Mouse (Mus musculus): ENCODE measurements around the gene Med12l.
A peak's percentile ranks its signal among the peaks of the same experiment; 100 is the strongest.
"Not testable (repeated sequence)": the region's sequence is repeated elsewhere in the genome, so short reads cannot be mapped to it uniquely, and the experiment has no call there.

The Med12l gene

GRCm38 (mm10) chr3:59021236-59021635, 15.6 kb downstream of the Med12l start:
- peak; percentile 71 for ATAC-seq (ENCODE audit: insufficient number of reproducible peaks, low FRiP score, low TSS enrichment)

- ATAC-seq (ENCODE audit: insufficient number of reproducible peaks, low FRiP score, low TSS enrichment), result no peak
Measured at GRCm38 (mm10) chr3:59022251-59022650, 16.6 kb downstream of the Med12l start.

- no peak for ATAC-seq (ENCODE audit: insufficient number of reproducible peaks, low FRiP score, low TSS enrichment)
Measured at GRCm38 (mm10) chr3:59022971-59023370, 17.3 kb downstream of the Med12l start.

DNA sequence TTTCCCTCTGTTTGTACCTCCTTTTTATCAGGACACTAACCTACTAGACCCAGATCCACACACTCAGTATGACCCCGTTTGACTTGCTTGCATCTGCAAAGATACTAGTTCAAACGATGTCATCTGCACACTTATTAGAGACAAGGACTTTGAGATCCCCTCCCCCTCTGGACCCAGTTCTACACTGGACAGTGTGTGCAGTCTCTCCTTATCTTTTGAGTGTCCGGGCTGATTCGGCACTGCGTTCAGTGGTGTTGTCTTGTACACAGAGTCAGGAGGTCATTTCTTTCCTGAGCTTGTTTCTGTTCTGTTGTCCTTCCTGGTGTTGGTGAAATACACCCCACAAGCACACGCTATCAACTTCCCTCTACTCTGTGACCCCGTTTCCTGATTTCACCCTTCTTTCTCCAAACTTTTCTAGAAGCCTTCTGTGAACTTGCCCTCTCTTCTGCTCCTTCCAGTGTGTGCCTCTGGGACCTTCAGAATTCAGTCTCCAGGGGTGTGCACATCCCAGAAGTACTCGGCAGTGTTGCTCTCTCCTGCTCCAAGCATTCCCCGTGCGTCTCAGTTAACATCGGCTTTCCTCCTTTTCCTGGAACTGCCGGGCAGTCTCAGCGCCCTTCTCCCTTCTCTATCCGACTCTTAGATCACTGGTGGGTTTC, 19.0 kb downstream of the Med12l start:
- no peak for ATAC-seq (ENCODE audit: insufficient number of reproducible peaks, low FRiP score, low TSS enrichment)

GRCm38 (mm10) chr3:59025193-59025535, 19.5 kb downstream of the Med12l start:
- no peak for ATAC-seq (ENCODE audit: insufficient number of reproducible peaks, low FRiP score, low TSS enrichment)

GRCm38 (mm10) chr3:59028696-59029095, 23.1 kb downstream of the Med12l start:
- no peak for ATAC-seq (ENCODE audit: insufficient number of reproducible peaks, low FRiP score, low TSS enrichment)

DNA sequence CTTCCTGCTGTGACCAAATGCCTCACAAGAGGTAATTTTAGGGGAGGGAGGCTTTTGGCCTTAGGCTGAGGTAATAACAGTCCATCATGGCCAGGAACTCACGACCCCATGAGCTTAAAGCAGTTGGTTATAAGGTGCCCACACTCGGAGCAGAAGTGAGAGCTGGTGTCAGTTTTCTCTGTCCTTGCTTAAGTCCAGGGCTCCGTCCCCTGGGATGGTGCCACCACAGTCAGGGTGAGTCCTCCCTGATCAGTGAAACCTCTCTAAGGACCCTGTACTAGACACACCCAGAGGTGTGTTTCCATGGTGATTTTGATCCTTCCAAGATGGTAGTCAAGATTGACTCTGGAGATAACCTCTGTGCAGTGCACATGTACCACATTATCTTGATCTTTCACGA, 25.4 kb downstream of the Med12l start:
- no peak for ATAC-seq (ENCODE audit: insufficient number of reproducible peaks, low FRiP score, low TSS enrichment)

- no peak for ATAC-seq (ENCODE audit: insufficient number of reproducible peaks, low FRiP score, low TSS enrichment)
Measured at GRCm38 (mm10) chr3:59041487-59041886, 35.9 kb downstream of the Med12l start.

- no peak for ATAC-seq (ENCODE audit: insufficient number of reproducible peaks, low FRiP score, low TSS enrichment)
Measured at GRCm38 (mm10) chr3:59054834-59055535, 49.4 kb downstream of the Med12l start.

- peak; percentile 92 for ATAC-seq (ENCODE audit: insufficient number of reproducible peaks, low FRiP score, low TSS enrichment)
Measured at GRCm38 (mm10) chr3:59059022-59059541, 53.5 kb downstream of the Med12l start.

DNA sequence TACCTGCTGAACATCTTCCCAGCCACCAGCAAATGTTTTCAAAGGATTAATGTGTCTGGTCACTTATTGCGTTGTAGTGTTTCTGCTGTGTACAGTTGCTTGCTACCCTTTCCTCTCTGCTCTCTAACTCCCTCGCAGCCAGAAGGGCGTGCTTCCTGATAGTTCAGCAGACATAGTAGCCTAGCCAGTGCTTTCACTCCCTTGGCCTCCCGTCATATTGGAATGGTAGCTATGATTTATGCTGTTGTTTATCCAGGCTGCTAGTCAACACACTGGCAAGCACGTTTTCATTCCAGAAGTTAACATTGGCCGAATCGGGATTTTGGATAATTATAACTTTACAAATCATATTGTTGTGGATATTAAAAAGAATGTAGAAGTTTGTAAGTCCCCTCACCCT, 54.5 kb downstream of the Med12l start:
- no peak for ATAC-seq (ENCODE audit: insufficient number of reproducible peaks, low FRiP score, low TSS enrichment)

- ATAC-seq (ENCODE audit: insufficient number of reproducible peaks, low FRiP score, low TSS enrichment), result no peak
Measured at GRCm38 (mm10) chr3:59062141-59062540, 56.5 kb downstream of the Med12l start.

GRCm38 (mm10) chr3:59063431-59063830, 57.8 kb downstream of the Med12l start:
- no peak for ATAC-seq (ENCODE audit: insufficient number of reproducible peaks, low FRiP score, low TSS enrichment)

GRCm38 (mm10) chr3:59065937-59066336, 60.3 kb downstream of the Med12l start:
- no peak for ATAC-seq (ENCODE audit: insufficient number of reproducible peaks, low FRiP score, low TSS enrichment)

DNA sequence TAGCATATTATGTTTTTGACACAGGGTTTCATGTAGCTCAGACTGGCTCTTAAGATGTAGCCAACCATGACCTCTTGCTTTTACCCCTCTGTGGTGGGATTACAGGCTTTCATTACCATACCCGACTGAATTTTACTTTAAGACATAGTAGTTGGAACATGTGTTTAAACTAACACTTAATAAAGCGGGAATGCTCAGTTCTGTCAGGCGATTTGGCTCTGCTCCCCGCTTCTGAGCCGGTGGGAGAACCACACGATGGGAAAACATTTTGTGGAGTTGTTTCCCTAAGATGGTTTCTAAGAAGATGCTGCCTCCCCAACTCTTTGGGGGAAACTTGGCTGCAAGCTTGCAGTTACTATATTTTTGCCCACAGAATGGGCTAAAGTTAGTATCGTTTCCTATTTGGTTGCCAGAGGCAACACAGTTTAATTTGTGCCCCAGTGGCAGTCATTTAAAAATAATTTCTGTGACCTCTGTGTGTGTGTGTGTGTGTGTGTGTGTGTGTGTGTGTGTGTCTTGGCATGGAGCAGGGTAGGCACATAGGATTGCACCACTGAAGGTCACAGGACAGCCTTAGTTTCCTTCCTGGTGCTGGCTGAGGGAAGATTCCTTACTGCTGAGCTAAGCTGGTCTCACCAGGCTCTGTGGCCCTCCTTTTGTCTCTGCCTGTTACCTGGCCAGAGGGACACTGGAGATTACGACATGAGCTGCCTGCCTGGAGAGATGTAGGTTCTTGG, 61.1 kb downstream of the Med12l start:
- no peak for ATAC-seq (ENCODE audit: insufficient number of reproducible peaks, low FRiP score, low TSS enrichment)

GRCm38 (mm10) chr3:59069071-59069470, 63.4 kb downstream of the Med12l start:
- not testable (repeated sequence) for ATAC-seq (ENCODE audit: insufficient number of reproducible peaks, low FRiP score, low TSS enrichment)

DNA sequence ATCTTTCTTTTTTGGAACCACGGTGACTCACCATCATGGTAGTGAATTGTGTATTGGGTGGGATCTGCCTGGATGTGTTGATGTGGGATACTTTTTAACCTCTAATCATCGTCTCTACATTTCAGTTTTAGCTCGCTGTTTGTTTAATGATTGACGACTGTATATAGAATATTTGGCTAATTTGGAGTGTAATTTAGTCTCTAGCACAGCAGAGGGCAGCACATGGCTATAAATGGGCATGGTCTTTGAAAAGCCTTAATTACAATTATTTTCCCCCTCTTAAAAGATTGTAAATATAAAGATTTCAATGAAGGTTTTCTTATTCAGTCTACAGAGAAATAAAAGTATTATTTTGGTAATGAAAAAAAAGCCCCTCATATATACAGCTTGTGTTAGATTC, 71.7 kb downstream of the Med12l start:
- no peak for ATAC-seq (ENCODE audit: insufficient number of reproducible peaks, low FRiP score, low TSS enrichment)

GRCm38 (mm10) chr3:59078585-59078984, 73.0 kb downstream of the Med12l start:
- no peak for ATAC-seq (ENCODE audit: insufficient number of reproducible peaks, low FRiP score, low TSS enrichment)

- ATAC-seq (ENCODE audit: insufficient number of reproducible peaks, low FRiP score, low TSS enrichment), result peak; percentile 48; the same call in 1 of the 2 replicates
Measured at GRCm38 (mm10) chr3:59079327-59079726, 73.7 kb downstream of the Med12l start.

DNA sequence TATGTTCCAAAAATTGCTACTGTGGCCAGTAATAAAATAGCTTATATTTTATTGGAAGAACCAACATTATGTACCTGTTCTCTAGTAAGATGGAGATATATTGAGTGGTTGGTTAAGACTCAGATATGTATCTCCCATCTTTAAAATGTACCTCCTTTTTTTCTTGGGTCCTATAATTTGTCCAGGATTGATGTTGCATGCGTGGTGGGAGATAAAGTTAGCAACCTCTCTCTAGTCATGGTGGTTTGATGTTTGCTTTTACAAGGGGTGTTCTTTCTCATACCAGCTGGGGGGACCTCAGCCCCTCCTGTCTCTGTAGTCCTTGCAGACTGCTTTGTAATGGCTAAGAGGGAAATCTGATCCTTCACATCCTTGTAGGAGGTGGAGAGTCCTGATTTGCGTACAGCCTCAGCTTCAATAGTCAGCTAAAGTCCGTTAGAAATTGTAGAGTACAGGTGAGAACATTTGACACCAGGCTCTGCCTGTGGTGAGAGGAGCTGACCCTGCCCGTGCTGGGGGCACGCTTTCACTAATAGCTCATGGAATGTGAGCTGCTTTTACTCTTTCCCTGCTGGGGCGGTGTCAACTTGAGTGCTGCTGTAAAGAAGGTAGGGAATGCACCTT, 74.8 kb downstream of the Med12l start:
- no peak for ATAC-seq (ENCODE audit: insufficient number of reproducible peaks, low FRiP score, low TSS enrichment)

- ATAC-seq (ENCODE audit: insufficient number of reproducible peaks, low FRiP score, low TSS enrichment), result peak; percentile 75
Measured at GRCm38 (mm10) chr3:59080919-59081318, 75.3 kb downstream of the Med12l start.

All from cerebellum, adult (tissue).